Mouse (Mus musculus): ENCODE results near the gene Sec13.
"Not testable (repeated sequence)": the region's sequence is repeated elsewhere in the genome, so short reads cannot be mapped to it uniquely, and the experiment has no call there.

Sec13 gene

GRCm38 (mm10) chr6:113740236-113741217 is at the start of gene Sec13:
Gene Sec13, minus strand, starts transcription at chr6:113740743.
- peak; percentile 84 for DNase-seq

GRCm38 (mm10) chr6:113787459-113787968 is 47.0 kb upstream of the Sec13 start:
- DNase-seq, result no peak

GRCm38 (mm10) chr6:113785658-113786057 is 45.1 kb upstream of the Sec13 start:
- DNase-seq, result no peak

GRCm38 (mm10) chr6:113778229-113778753 is 37.7 kb upstream of the Sec13 start:
- no peak for DNase-seq

- no peak for DNase-seq
Measured at GRCm38 (mm10) chr6:113768804-113769203, 28.3 kb upstream of the Sec13 start.

- peak; percentile 38 for DNase-seq
Measured at GRCm38 (mm10) chr6:113761644-113762043, 21.1 kb upstream of the Sec13 start.

GRCm38 (mm10) chr6:113749119-113749685 is 8.7 kb upstream of the Sec13 start:
- DNase-seq, result no peak

- DNase-seq, result no peak
Measured at GRCm38 (mm10) chr6:113748351-113748750, 7.8 kb upstream of the Sec13 start.

GRCm38 (mm10) chr6:113747284-113747683 is 6.7 kb upstream of the Sec13 start:
- DNase-seq, result no peak

- no peak for DNase-seq
Measured at GRCm38 (mm10) chr6:113745117-113745516, 4.6 kb upstream of the Sec13 start.

GRCm38 (mm10) chr6:113743111-113743510 is 2.6 kb upstream of the Sec13 start:
- DNase-seq, result no peak

- no peak for DNase-seq
Measured at GRCm38 (mm10) chr6:113742321-113742720, 1.8 kb upstream of the Sec13 start.

- DNase-seq, result no peak
Measured at GRCm38 (mm10) chr6:113741425-113741824, 882 bp upstream of the Sec13 start.

- no peak for DNase-seq
Measured at GRCm38 (mm10) chr6:113737318-113738046, 3.1 kb downstream of the Sec13 start.

- DNase-seq, result no peak
Measured at GRCm38 (mm10) chr6:113731296-113731695, 9.2 kb downstream of the Sec13 start.

GRCm38 (mm10) chr6:113728181-113728580 is 12.4 kb downstream of the Sec13 start:
- DNase-seq, result no peak

GRCm38 (mm10) chr6:113721061-113721460 is 19.5 kb downstream of the Sec13 start:
- no peak for DNase-seq

- DNase-seq, result no peak
Measured at GRCm38 (mm10) chr6:113719878-113720277, 20.7 kb downstream of the Sec13 start, which contains the start of gene Ghrl. Gene Ghrl, minus strand, starts transcription at chr6:113719880.

GRCm38 (mm10) chr6:113717541-113717940 is 23.0 kb downstream of the Sec13 start:
- no peak for DNase-seq

- DNase-seq, result no peak
Measured at GRCm38 (mm10) chr6:113714797-113715196, 25.7 kb downstream of the Sec13 start.

GRCm38 (mm10) chr6:113714276-113714675 is 26.3 kb downstream of the Sec13 start:
- DNase-seq, result no peak

- DNase-seq, result not testable (repeated sequence)
Measured at GRCm38 (mm10) chr6:113713389-113713788, 27.2 kb downstream of the Sec13 start.

GRCm38 (mm10) chr6:113712718-113713117 is 27.8 kb downstream of the Sec13 start:
- no peak for DNase-seq
